Mouse (Mus musculus): Measurements from ENCODE around the gene Hist1h3c. TPM values are rescaled to one million over a fixed set of nuclear protein-coding genes. Genes with fewer than 3 reads are reported as not detected.
"Not testable (repeated sequence)": the region's sequence is repeated elsewhere in the genome, so short reads cannot be mapped to it uniquely, and the experiment has no call there.

Gene Hist1h3c
- 1.6 and 2.0 TPM in 2 replicates for polyA plus RNA-seq (2015; fragmentation: Nextera tagmentation; extraction: Ambion mirVana)

DNA sequence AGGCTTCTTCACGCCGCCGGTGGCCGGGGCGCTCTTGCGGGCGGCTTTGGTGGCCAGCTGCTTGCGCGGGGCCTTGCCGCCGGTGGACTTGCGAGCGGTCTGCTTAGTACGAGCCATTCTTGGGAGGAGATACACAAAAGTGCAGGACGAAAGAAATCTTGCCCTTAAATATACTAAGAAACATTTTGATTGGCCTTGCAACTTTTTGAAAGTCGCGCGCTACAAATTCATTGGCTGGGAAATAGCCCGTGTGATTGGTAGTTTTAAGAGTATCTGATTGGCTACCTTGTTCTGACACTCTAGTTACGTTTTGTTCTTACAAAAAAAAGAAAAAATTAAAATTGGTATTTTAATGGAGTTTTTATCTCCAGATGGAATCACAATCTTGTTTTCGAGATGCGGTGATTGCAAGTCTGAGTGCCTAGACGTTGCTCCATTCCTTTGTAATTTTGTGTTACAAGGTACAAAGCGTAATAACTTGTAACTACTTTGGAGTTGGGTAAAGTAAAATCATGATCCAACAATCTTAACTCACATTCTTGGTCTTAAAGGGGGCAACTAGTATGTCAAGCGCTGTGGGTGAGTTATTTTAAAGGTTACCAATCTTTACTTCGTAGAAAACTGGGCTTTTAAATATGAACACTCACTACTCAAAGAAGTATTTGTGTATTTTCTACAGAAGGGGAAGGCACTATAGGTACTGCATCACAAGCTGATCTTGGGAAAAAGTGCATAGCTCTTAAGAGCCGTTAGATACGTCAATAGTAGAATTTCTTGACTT, at the start of gene Hist1h3c:
Hist1h3c (minus strand) TSS at position 222 of the 781 bp plus-strand sequence.
- peak within 1 kb of the TSS; percentile 56 for H3K9ac ChIP-seq (replicated peaks; ENCODE audit: low read depth, low read length)
- H3K4me1 ChIP-seq (replicated peaks; ENCODE audit: control insufficient read depth, insufficient read depth, low read length), result peaks cover 13% of the 10 kb centered on the region
- H3K27ac ChIP-seq (ENCODE audit: low read length), result peak within 1 kb of the TSS; percentile 96
- no peaks in the 10 kb centered on the region for H3K36me3 ChIP-seq (ENCODE audit: control insufficient read depth, insufficient read depth)
- WGBS, result under 1% methylated on average over 24 of the region's 28 CpGs
- peak within 1 kb of the TSS; percentile 46 for H3K4me3 ChIP-seq (replicated peaks; ENCODE audit: low read length)
- H3K27me3 ChIP-seq (replicated peaks; ENCODE audit: control insufficient read depth, insufficient read depth, low read length), result no peaks in the 10 kb centered on the region
- no peaks in the 10 kb centered on the region for H3K9me3 ChIP-seq (ENCODE audit: control insufficient read depth, low read length)
- peak; percentile 58 for ATAC-seq
- peak within 1 kb of the TSS; percentile 84 for H3K4me2 ChIP-seq (ENCODE audit: low read length)

DNA sequence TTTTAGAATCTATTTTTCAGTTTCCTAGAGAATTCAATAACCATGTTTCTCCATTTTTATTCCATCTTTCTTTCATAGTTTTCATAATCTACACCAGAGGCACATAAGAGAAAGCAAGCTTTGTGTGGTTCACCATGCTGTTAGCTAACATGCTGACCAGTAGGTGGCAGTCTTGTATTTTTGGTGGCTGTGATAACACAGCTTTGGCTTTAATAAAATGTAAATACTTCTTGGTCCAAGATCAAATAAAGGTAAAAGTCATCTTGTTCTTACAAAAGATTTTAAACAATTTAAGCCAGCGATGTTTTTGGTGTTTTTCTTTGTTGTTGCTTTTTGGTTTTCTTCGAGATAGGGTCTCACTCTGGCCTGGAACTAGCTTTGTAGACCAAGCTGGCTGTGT, 47.1 kb upstream of the Hist1h3c start:
- H3K4me2 ChIP-seq (ENCODE audit: low read length), result no peak overlapping the region
- no peaks in the 10 kb centered on the region for H3K9me3 ChIP-seq (ENCODE audit: control insufficient read depth, low read length)
- ATAC-seq, result peak; percentile 70; the same call in 1 of the 2 replicates
- no peaks in the 10 kb centered on the region for H3K4me1 ChIP-seq (replicated peaks; ENCODE audit: control insufficient read depth, insufficient read depth, low read length)
- no peak overlapping the region for H3K27ac ChIP-seq (ENCODE audit: low read length)
- no peaks in the 10 kb centered on the region for H3K36me3 ChIP-seq (ENCODE audit: control insufficient read depth, insufficient read depth)
- H3K4me3 ChIP-seq (replicated peaks; ENCODE audit: low read length), result no peak overlapping the region
- WGBS, result 47% methylated on average over 2 of the region's 2 CpGs
- H3K9ac ChIP-seq (replicated peaks; ENCODE audit: low read depth, low read length), result no peak overlapping the region
- no peaks in the 10 kb centered on the region for H3K27me3 ChIP-seq (replicated peaks; ENCODE audit: control insufficient read depth, insufficient read depth, low read length)

DNA sequence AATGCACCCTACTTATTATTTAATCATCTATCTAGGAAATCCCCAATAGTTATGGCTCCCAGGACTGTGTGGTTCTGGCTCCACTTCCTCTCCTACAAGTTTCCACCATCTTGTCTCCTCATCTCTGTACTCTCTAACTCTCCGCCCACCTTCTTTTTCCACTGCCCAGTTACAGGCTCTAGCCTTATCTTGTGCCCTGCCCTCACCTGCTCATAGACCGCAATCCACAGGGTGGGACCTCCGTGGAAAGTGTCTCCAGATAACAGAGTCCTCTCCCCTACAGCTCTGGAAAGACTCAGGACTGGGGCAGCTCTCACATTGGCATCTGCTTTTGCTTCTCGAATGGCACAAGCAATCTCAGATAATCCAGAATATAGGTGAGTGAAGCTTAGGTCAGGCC, 33.6 kb upstream of the Hist1h3c start:
- 89% methylated on average over 4 of the region's 4 CpGs for WGBS

DNA sequence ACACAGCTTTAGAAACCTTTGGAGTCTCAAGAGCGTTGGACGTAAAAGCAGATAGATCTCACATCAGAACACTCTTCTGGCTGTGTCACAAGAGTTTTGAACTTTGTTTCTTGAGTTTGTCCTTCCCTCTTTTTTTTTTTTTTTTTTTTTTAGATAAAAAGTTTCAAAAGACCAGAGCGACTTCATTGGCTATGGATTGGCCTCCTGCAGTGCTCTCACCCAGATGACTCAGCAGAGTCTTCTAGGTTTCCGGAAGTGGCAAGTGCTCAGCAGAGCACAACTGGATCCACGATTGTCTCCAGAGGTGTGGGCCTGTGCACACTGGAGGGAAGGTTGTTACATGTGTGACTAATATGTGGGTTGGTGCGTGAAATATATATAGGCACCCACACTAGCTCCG, 32.9 kb upstream of the Hist1h3c start:
- no peak overlapping the region for H3K27ac ChIP-seq (ENCODE audit: low read length)
- no peak overlapping the region for H3K9ac ChIP-seq (replicated peaks; ENCODE audit: low read depth, low read length)
- H3K4me2 ChIP-seq (ENCODE audit: low read length), result no peak overlapping the region
- no peaks in the 10 kb centered on the region for H3K27me3 ChIP-seq (replicated peaks; ENCODE audit: control insufficient read depth, insufficient read depth, low read length)
- no peaks in the 10 kb centered on the region for H3K9me3 ChIP-seq (ENCODE audit: control insufficient read depth, low read length)
- H3K36me3 ChIP-seq (ENCODE audit: control insufficient read depth, insufficient read depth), result no peaks in the 10 kb centered on the region
- 95% methylated on average over 7 of the region's 7 CpGs for WGBS
- H3K4me1 ChIP-seq (replicated peaks; ENCODE audit: control insufficient read depth, insufficient read depth, low read length), result no peaks in the 10 kb centered on the region
- H3K4me3 ChIP-seq (replicated peaks; ENCODE audit: low read length), result no peak overlapping the region
- no peak for ATAC-seq

More for the DNA sequence above, 33.6 kb upstream of the Hist1h3c start:
- Histone ChIP-seq H3K27me3 (replicated peaks; ENCODE audit: control insufficient read depth, insufficient read depth, low read length) (no peaks in the 10 kb centered on the region), H3K9ac (replicated peaks; ENCODE audit: low read depth, low read length) (no peak overlapping the region), H3K4me2 (ENCODE audit: low read length) (no peak overlapping the region), H3K27ac (ENCODE audit: low read length) (no peak overlapping the region), H3K36me3 (ENCODE audit: control insufficient read depth, insufficient read depth) (no peaks in the 10 kb centered on the region), H3K4me1 (replicated peaks; ENCODE audit: control insufficient read depth, insufficient read depth, low read length) (no peaks in the 10 kb centered on the region), H3K4me3 (replicated peaks; ENCODE audit: low read length) (no peak overlapping the region), H3K9me3 (ENCODE audit: control insufficient read depth, low read length) (no peaks in the 10 kb centered on the region)
- no peak for ATAC-seq

DNA sequence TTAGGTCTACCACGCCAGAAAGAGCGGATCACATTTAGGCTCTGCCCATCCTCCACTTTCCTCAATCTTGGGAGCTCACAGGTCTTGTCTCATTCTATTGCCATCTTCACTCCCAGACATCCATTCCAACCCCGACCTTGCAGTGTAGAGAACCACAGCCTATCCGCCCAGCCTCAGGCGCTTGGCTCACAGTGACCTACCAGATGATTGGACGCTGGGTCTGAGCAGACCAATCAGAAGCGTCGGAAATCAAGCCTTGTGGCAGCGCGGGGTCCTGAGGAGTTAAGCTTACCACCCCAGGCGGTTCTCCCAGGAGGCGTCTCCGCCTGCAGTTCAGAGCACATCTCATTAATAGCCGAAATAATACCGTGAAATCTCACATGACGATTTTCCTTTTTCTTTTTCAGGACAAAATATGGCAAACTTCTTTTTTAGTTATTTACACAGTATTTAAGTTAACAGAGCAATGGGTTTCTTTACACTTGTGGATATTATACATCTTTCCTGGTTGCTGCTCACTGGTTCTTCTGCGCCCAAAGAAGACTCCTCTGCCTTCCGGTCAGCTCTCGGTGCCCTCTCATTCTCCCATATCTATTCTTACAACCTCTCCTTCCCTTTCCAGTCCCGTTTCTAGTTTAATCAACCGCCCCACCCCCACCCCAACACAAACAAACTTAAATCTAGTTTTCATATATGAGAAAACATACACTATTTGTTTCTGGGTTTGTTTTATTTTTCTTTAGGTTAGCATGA, 27.3 kb upstream of the Hist1h3c start:
- no peak overlapping the region for H3K9ac ChIP-seq (replicated peaks; ENCODE audit: low read depth, low read length)
- peak overlapping the region; percentile 11; the same call in 1 of the 2 replicates for H3K4me3 ChIP-seq (replicated peaks; ENCODE audit: low read length)
- H3K4me2 ChIP-seq (ENCODE audit: low read length), result peak overlapping the region; percentile 45
- H3K36me3 ChIP-seq (ENCODE audit: control insufficient read depth, insufficient read depth), result no peaks in the 10 kb centered on the region
- no peaks in the 10 kb centered on the region for H3K9me3 ChIP-seq (ENCODE audit: control insufficient read depth, low read length)
- ATAC-seq, result peak; percentile 93
- no peaks in the 10 kb centered on the region for H3K27me3 ChIP-seq (replicated peaks; ENCODE audit: control insufficient read depth, insufficient read depth, low read length)
- WGBS, result 24% methylated on average over 21 of the region's 21 CpGs
- no peak overlapping the region for H3K27ac ChIP-seq (ENCODE audit: low read length)
- H3K4me1 ChIP-seq (replicated peaks; ENCODE audit: control insufficient read depth, insufficient read depth, low read length), result peaks cover 4% of the 10 kb centered on the region

DNA sequence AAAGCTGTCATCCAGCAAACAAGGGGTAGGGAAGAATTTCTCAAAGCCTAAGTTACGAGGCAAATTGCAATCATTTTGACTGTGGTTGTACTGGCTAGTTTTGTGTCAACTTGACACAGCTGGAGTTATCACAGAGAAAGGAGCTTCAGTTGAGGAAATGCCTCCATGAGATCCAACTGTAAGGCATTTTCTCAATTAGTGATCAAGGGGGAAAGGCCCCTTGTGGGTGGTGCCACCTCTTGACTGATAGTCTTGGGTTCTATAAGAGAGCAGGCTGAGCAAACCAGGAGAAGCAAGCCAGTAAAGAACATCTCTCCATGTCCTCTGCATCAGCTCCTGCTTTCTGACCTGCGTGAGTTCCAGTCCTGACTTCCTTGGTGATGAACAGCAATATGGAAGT, 24.2 kb upstream of the Hist1h3c start, which contains the start of gene Trim38:
Trim38 (plus strand) TSS at position 301 of the 400 bp plus-strand sequence.
- not testable (repeated sequence) for H3K9ac ChIP-seq (replicated peaks; ENCODE audit: low read depth, low read length); H3K4me2 ChIP-seq (ENCODE audit: low read length); ATAC-seq; H3K9me3 ChIP-seq (ENCODE audit: control insufficient read depth, low read length); H3K27me3 ChIP-seq (replicated peaks; ENCODE audit: control insufficient read depth, insufficient read depth, low read length); H3K4me3 ChIP-seq (replicated peaks; ENCODE audit: low read length); H3K4me1 ChIP-seq (replicated peaks; ENCODE audit: control insufficient read depth, insufficient read depth, low read length); H3K27ac ChIP-seq (ENCODE audit: low read length); H3K36me3 ChIP-seq (ENCODE audit: control insufficient read depth, insufficient read depth)
- WGBS, result 87% methylated on average over 2 of the region's 2 CpGs

DNA sequence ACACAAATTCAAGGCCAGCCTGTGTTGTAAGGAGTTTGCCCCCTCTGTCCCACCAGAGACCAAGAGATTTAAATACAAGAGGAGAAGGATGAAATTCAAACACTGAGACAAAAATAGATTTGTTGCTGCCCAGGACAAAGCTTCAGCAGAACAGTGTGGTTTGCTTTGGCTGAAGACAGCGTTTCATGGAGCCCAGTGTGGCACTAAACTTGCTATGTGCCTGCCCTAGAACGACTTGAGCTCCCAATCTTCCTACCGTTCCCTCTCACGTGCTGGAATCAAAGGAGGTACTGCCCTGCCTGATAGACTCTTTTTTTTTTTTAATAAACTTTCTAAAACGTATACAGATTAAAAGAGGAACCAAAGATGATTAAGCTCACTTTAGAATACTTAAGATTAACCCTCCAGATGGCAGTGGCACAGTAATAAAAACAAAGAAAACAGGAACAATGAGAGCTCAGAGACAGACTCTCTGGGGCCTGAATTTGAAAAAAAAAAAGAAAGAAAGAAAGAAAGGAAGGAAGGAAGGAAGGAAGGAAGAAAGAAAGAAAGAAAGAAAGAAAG, 23.5 kb upstream of the Hist1h3c start:
- no peaks in the 10 kb centered on the region for H3K36me3 ChIP-seq (ENCODE audit: control insufficient read depth, insufficient read depth)
- H3K4me2 ChIP-seq (ENCODE audit: low read length), result no peak overlapping the region
- ATAC-seq, result no peak
- H3K4me1 ChIP-seq (replicated peaks; ENCODE audit: control insufficient read depth, insufficient read depth, low read length), result peaks cover 10% of the 10 kb centered on the region
- H3K4me3 ChIP-seq (replicated peaks; ENCODE audit: low read length), result no peak overlapping the region
- no peak overlapping the region for H3K27ac ChIP-seq (ENCODE audit: low read length)
- H3K9ac ChIP-seq (replicated peaks; ENCODE audit: low read depth, low read length), result no peak overlapping the region
- H3K9me3 ChIP-seq (ENCODE audit: control insufficient read depth, low read length), result no peaks in the 10 kb centered on the region
- no peaks in the 10 kb centered on the region for H3K27me3 ChIP-seq (replicated peaks; ENCODE audit: control insufficient read depth, insufficient read depth, low read length)
- 27% methylated on average over 5 of the region's 5 CpGs for whole genome bisulfite sequencing

DNA sequence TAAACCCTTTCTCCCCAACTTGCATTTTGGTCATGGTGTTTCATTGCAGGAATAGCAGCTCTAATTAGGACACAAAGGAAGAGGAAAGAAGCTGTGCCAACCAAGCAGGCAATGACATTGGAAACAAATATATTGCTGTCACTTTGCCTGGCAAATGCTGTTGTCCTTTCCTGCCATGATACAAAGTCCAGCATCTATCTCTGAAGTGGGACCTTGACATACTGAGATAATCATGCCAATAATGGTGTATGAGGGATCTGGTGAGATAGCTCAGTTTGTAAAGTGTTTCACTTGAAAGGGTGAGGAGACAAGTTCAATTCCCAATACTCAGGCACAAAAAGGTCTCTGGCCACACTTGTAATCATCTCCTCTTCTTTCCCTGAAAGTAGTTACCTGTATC, 21.4 kb upstream of the Hist1h3c start:
- Histone ChIP-seq H3K4me1 (replicated peaks; ENCODE audit: control insufficient read depth, insufficient read depth, low read length) (peaks cover 12% of the 10 kb centered on the region), H3K9me3 (ENCODE audit: control insufficient read depth, low read length) (no peaks in the 10 kb centered on the region), H3K4me2 (ENCODE audit: low read length) (no peak overlapping the region), H3K27me3 (replicated peaks; ENCODE audit: control insufficient read depth, insufficient read depth, low read length) (no peaks in the 10 kb centered on the region), H3K36me3 (ENCODE audit: control insufficient read depth, insufficient read depth) (no peaks in the 10 kb centered on the region), H3K9ac (replicated peaks; ENCODE audit: low read depth, low read length) (no peak overlapping the region), H3K27ac (ENCODE audit: low read length) (no peak overlapping the region), H3K4me3 (replicated peaks; ENCODE audit: low read length) (no peak overlapping the region)
- ATAC-seq, result no peak

DNA sequence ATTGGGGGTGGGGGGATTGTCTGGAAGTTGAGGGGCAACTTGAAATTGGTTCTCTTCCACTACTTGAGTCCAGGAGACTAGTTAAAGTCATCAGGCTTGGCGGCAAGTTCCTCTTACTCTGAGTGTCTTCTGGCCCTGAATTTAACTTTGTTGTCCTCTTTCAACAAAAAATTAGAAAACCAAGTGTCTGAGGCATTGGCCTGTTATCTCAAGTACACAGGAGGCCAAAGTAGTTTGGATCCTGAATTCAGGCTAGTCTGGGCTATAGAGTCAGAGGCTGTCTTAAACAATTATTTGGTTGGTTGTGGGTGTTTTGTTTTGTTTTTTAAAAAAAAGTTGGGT, 19.7 kb upstream of the Hist1h3c start:
- H3K4me3 ChIP-seq (replicated peaks; ENCODE audit: low read length), result no peak overlapping the region
- no peak for ATAC-seq
- no peak overlapping the region for H3K27ac ChIP-seq (ENCODE audit: low read length)
- no peak overlapping the region for H3K4me2 ChIP-seq (ENCODE audit: low read length)
- 59% methylated on average over 1 of the region's 1 CpGs for WGBS
- no peaks in the 10 kb centered on the region for H3K9me3 ChIP-seq (ENCODE audit: control insufficient read depth, low read length)
- H3K36me3 ChIP-seq (ENCODE audit: control insufficient read depth, insufficient read depth), result no peaks in the 10 kb centered on the region
- no peaks in the 10 kb centered on the region for H3K27me3 ChIP-seq (replicated peaks; ENCODE audit: control insufficient read depth, insufficient read depth, low read length)
- H3K4me1 ChIP-seq (replicated peaks; ENCODE audit: control insufficient read depth, insufficient read depth, low read length), result peaks cover 22% of the 10 kb centered on the region
- no peak overlapping the region for H3K9ac ChIP-seq (replicated peaks; ENCODE audit: low read depth, low read length)
